Mouse (Mus musculus) fat pad, adult 2 months (tissue): ENCODE measurements at regions not wholly inside any gene's neighbourhood (a gene's known extent, or its start where the extent isn't known, plus 50 kb on each side); places are given as distances from the start of the nearest gene placed in this dataset.
"Not testable (repeated sequence)": the region's sequence is repeated elsewhere in the genome, so short reads cannot be mapped to it uniquely, and the experiment has no call there.

Experiments
- DNase-seq: peaks from one replicate; pipeline ENCODE4 v3.0.0-alpha.2; 2011; ENCODE audit warnings: low read depth, low spot score; ENCODE audit errors: extremely low read depth

DNA sequence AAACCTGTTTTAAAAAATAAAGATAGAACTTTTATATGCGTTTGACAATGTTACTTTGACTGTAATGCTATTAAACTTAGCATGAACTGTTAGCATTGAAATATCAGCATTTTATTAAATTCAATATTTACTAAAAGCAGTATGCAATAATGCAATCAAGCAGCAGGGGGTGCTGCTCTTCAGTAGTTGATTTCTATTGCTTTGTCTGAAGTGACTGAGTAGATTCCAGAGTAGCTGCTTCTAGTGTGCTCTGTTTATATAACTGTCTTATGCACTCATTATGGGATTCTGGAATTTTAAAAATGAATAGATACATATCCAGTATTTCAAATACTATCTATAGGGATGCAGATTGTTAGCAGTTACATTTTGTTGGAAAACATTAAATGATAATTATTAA lies 146.2 kb downstream of the Gm28710 start:
- DNase-seq, result no peak

DNA sequence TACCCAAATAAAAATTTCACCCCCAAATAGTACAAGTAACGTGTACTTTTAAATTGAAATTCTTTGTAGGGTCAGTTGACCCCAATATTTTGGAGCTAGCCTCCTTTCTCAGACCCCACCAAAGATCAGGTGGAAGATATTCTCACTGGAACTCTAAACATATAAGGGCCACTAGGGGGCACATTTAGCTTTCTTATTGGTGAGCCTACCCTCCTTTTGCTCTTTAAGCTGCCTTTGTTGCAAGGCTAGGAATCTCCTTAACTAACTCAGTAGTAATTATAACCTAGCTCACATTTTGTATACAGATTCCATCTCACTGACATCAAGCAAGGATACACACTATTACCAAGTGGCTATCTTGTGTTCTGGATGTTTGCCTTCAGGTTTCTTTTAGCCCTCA lies 155.8 kb downstream of the Gm28710 start:
- no peak for DNase-seq

- DNase-seq, result no peak
These were observed 176.1 kb downstream of the Gm28710 start for GRCm38 (mm10) chr5:16967735-16968134.

- not testable (repeated sequence) for DNase-seq
These were observed 177.2 kb downstream of the Gm28710 start for GRCm38 (mm10) chr5:16968817-16969216.

GRCm38 (mm10) chr5:16973206-16973896 lies 181.7 kb downstream of the Gm28710 start:
- no peak for DNase-seq

GRCm38 (mm10) chr5:16976006-16976405 lies 184.4 kb downstream of the Gm28710 start:
- DNase-seq, result no peak

DNA sequence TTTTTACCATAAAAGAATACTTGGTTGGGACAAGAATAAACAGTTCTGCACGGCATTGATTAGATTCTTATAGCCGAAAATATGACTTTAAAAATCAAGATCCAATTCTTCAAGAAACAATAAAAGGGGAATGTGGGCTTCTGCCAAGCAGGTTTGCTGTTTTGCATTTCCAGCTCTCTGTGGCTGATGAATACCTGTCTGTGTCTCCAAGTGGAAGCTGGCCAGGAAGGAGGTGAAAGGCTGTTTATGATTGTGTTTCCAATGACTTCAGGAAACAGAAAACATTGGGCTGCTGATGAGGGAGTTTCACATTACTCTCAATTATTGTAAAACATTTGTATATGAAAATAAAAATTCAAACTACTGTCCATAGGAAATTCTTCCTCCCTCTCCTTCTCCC lies 193.3 kb downstream of the Gm28710 start:
- DNase-seq, result no peak

GRCm38 (mm10) chr5:16991518-16991917 lies 199.9 kb downstream of the Gm28710 start:
- DNase-seq, result no peak

GRCm38 (mm10) chr5:16999183-16999582 lies 207.6 kb downstream of the Gm28710 start:
- no peak for DNase-seq

DNA sequence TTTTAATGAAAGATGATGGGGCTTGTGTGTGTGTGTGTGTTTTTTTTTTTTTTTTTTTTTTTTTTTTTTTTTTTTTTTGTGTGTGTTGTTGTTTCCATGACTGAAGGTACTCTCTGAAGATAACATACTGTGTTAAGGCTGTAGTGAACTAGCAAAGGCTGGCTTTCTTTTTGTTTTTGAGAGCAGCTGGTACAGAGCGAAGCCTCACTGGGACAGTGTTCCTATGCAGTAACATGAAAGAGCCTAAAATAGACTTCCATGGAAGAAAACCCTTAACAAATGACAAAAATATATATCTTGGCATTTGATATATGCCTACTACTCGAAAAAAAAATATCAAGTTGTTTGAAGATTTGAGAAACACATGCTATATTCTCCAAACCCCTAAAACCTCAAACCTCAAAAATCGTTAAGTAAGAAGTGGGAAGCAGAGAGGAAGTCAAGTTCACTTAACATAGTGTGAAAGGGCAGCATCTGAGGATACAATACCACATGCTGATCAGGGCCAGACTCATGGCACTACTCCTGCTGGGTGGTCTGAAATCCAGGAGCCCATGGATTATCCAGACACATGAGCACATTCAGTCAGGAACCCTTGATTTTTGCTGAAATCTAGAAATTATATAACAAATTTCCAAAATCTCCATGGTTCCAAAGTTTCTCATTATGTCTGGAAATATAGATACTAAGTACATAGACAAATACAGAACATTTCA lies 215.4 kb downstream of the Gm28710 start:
- no peak for DNase-seq

DNA sequence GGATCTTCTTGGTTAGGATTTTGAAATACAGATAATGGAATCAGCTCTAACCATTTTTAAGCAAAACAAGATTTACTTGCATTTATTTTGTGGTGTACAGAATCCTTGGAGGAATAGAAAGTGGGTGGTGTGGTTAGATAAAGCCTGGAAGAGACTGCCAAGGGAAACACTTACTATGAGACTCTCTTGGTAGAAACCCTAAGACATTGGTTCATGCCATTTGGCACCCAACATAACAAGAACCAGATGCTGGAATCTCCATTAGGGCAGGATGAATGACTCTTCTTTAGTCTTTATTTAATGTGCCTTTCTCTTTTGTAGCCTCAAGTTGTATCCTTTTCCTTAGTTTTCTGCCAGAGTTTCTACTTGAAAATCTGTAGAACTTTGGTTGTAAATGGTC lies 230.0 kb downstream of the Gm28710 start:
- no peak for DNase-seq

- no peak for DNase-seq
These were observed 262.3 kb downstream of the Gm28710 start for GRCm38 (mm10) chr5:17053935-17054334.

GRCm38 (mm10) chr5:17064565-17064964 lies 273.0 kb downstream of the Gm28710 start:
- DNase-seq, result no peak

DNA sequence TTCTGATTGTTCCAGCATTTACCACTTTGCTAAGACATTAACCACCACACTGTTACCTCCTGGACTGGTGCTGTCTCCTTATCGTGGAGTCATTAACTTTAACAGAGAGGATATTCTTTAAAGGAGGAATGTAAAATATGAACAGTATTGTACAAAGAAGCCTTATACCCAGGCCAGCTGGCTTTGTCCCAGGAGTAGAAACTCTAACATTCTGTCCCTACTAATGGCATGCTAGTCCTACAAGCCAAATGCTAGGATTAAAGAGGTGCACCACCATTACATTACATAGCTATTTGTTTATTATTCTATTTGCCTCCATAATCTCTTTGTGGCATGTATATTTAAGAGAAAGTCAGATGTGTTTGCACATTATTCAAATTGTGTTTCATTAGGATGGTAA lies 288.8 kb downstream of the Gm28710 start:
- no peak for DNase-seq

DNA sequence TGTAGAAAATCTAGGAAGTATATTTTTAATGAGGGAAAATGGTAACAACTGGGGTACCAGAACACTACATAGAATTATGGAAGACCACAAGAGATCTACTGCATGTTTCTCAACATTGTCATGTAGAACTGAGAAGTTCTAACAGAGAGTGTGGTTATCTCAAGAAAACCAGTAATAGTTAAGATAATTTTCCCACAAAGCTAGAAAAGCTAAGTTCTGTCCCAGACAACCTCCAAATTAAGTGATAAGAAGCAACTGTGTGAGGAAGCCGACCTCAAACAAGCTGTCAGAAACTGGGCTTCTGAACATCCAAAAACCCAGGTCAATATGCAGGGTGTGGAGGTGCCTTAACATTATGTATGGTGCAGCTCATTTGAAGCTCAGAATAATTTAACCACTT lies 261.4 kb upstream of the Speer4f2 start:
- no peak for DNase-seq

- DNase-seq, result no peak
These were observed 261.0 kb upstream of the Speer4f2 start for GRCm38 (mm10) chr5:17112026-17112425.

- DNase-seq, result no peak
These were observed 257.9 kb upstream of the Speer4f2 start for GRCm38 (mm10) chr5:17115035-17115434.

- no peak for DNase-seq
These were observed 256.9 kb upstream of the Speer4f2 start for GRCm38 (mm10) chr5:17116072-17116471.

- DNase-seq, result no peak
These were observed 247.7 kb upstream of the Speer4f2 start for GRCm38 (mm10) chr5:17125240-17125639.

- no peak for DNase-seq
These were observed 245.5 kb upstream of the Speer4f2 start for GRCm38 (mm10) chr5:17127501-17127900.

GRCm38 (mm10) chr5:17135489-17135888 lies 237.5 kb upstream of the Speer4f2 start:
- DNase-seq, result no peak

DNA sequence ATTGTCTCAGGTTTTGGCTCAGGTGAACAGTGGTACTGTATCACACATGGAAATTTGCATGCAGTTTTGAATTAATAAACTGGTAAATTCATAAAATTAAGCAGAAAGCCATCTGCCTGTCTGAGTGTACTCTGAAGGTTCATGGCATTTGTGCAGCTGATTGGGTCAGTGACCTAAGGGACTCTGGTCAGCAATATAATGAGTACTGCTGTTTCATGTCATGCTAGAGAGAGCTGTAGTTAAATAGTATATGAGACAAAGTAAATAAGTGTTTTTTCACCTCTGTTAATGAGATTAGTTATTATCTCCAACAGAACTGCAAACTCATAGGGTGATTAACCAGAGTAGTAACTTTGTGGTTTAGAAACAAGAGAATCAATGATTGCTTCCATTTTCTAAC lies 231.4 kb upstream of the Speer4f2 start:
- no peak for DNase-seq

DNA sequence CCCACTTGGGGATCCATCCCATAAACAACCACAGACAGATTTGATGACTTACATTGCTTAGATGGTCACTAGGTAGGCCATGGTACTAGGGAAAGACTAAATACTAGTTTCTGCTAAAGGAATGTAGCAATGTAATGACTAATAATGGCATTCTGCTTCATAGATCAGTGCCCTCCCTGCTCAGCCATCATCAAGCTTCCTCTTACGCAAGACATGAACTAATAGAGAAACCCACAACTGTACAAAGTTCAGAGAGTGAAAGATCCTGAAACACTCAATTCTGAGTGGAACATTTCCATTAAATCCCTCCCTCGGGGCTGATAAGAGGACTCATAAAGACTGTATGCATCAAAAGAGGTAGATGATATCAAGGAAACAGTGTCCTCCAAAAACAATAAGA lies 198.4 kb upstream of the Speer4f2 start:
- DNase-seq, result no peak
